Mouse (Mus musculus): ENCODE data around the gene Nxnl1. TPM values are rescaled to one million over a fixed set of nuclear protein-coding genes. Genes with fewer than 3 reads are reported as not detected.
A peak's percentile ranks its signal among the peaks of the same experiment; 100 is the strongest.

Gene Nxnl1
- total and polyA plus RNA-seq, 3 experiments: 0.04 TPM; not detected in 2

DNA sequence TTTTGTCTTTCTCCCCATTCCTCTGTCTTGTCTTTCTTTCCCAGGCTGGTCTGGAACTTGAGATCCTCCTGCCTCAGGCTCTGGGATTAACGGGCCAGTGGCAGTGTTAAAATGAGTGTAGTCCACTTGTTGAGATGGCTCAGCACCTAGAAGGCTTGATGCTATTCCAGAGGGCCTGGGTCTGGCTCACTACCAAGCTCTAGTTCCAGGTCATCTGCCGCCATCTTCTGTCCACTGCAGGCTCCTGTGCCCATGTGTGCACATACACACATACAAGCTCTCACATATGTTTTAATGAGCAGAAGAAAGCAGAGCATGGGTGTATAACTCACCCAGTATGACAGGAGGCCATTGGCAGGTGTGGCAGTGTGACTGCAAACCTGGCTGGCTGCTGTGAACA is 5.7 kb upstream of the Nxnl1 start:
- Histone ChIP-seq H3K4me1 (ENCODE audit: control insufficient read depth in 1 of 2, insufficient read depth in 2 of 2) (peaks cover 10 to 13% of the 10 kb centered on the region in 2 experiments), H3K27me3 (replicated peaks) (peaks cover 3% of the 10 kb centered on the region), H3K4me2 (ENCODE audit: insufficient read depth, low read depth, poor library complexity, severe bottlenecking) (no peak overlapping the region), H3K27ac (ENCODE audit: insufficient read depth, low read depth) (no peak overlapping the region), H3K79me2 (replicated peaks; ENCODE audit: control insufficient read depth, extremely low read depth, insufficient read depth, poor library complexity, severe bottlenecking) (no peaks in the 10 kb centered on the region), H3K36me3 (replicated peaks in 1 of 2; ENCODE audit: control insufficient read depth in 1 of 2, insufficient read depth in 1 of 2, low read length in 1 of 2) (no peaks in the 10 kb centered on the region), H3K9ac (ENCODE audit: insufficient read depth, low read depth) (no peak overlapping the region), H3K4me3 (replicated peaks in 1 of 3; ENCODE audit: low read depth in 2 of 3, low read length in 2 of 3, poor library complexity in 1 of 3) (no peak overlapping the region), H3K9me3 (replicated peaks; ENCODE audit: low read length) (no peaks in the 10 kb centered on the region)
- dilution Hi-C loops (cut with MboI; ENCODE audit: extremely low pct_ligation_motif_present, extremely low pct_unique_long_range_greater_than_20kb, low sequenced_read_pairs) (no loop called here), in situ Hi-C loops (cut with MboI; ENCODE audit: low pct_ligation_motif_present, low pct_unique_long_range_greater_than_20kb, low sequenced_read_pairs) (no loop called here)
- no peak for DNase-seq (ENCODE audit: extremely low read depth)
- TF ChIP-seq JUND (conservative IDR thresholded peaks at IDR 0.05; ENCODE audit: low read depth, low read length) (no peak), SIN3A (IDR thresholded peaks at IDR 0.05; ENCODE audit: low read length) (no peak), NELFE (IDR thresholded peaks at IDR 0.05; ENCODE audit: low read depth, low read length) (no peak), CTCF (conservative IDR thresholded peaks at IDR 0.05 in 1 of 2, IDR thresholded peaks at IDR 0.05 in 1 of 2; ENCODE audit: low read depth in 2 of 2, low read length in 2 of 2) (peak in 1 of 2 experiments; percentile 18; a peak in 2 of 4 replicates), SMC3 (IDR thresholded peaks at IDR 0.05; ENCODE audit: low read depth, low read length) (no peak)

DNA sequence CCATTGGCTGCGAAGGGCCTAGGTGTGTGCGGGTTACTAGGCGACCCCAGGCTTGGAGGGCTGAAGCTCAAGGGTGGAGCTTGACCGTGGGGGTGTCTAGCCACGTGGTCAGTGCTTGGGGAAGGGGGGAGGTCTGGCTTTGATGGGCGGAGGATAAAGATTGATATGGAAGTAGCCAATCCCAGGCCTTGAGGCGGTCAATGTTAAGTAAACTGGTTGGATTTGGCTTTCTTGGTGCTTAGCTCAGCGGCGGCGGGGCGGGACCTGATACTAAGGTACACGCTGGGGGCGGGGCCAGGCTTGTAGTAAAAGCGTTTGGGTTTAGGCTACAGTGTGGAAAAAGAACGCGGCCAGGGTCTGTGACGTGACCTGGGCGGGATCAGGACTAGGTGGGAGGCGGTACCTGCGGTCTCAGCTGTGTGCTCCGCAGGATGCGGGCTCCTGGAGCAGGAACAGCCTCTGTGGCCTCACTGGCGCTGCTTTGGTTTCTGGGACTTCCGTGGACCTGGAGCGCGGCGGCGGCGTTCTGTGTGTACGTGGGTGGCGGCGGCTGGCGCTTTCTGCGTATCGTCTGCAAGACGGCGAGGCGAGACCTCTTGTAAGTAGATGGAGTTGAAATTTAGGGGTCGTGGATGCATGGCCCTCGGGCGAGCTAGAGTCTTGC is 4.0 kb upstream of the Nxnl1 start:
- H3K4me1 ChIP-seq (ENCODE audit: control insufficient read depth in 1 of 2, insufficient read depth in 2 of 2): peaks cover 10 to 13% of the 10 kb centered on the region in 2 experiments
- dilution Hi-C loops (cut with MboI; ENCODE audit: extremely low pct_ligation_motif_present, extremely low pct_unique_long_range_greater_than_20kb, low sequenced_read_pairs): no loop called here
- no peak overlapping the region for H3K27ac ChIP-seq (ENCODE audit: insufficient read depth, low read depth)
- H3K36me3 ChIP-seq (replicated peaks in 1 of 2; ENCODE audit: control insufficient read depth in 1 of 2, insufficient read depth in 1 of 2, low read length in 1 of 2): no peaks in the 10 kb centered on the region
- in situ Hi-C loops (cut with MboI; ENCODE audit: low pct_ligation_motif_present, low pct_unique_long_range_greater_than_20kb, low sequenced_read_pairs): no loop called here
- peak; percentile 82 for DNase-seq (ENCODE audit: extremely low read depth)
- H3K9ac ChIP-seq (ENCODE audit: insufficient read depth, low read depth): peak overlapping the region; percentile 10
- H3K4me3 ChIP-seq (replicated peaks in 1 of 3; ENCODE audit: low read depth in 2 of 3, low read length in 2 of 3, poor library complexity in 1 of 3): peak overlapping the region; percentile 46 to 56 (median 55)
- H3K79me2 ChIP-seq (replicated peaks; ENCODE audit: control insufficient read depth, extremely low read depth, insufficient read depth, poor library complexity, severe bottlenecking): no peaks in the 10 kb centered on the region
- H3K9me3 ChIP-seq (replicated peaks; ENCODE audit: low read length): peaks cover 1% of the 10 kb centered on the region
- H3K4me2 ChIP-seq (ENCODE audit: insufficient read depth, low read depth, poor library complexity, severe bottlenecking): peak overlapping the region; percentile 52
- peaks cover 3% of the 10 kb centered on the region for H3K27me3 ChIP-seq (replicated peaks)
- no peak for TF ChIP-seq SMC3 (IDR thresholded peaks at IDR 0.05; ENCODE audit: low read depth, low read length)
- TF ChIP-seq TCF12 (IDR thresholded peaks at IDR 0.05; ENCODE audit: low read depth, low read length): peak; percentile 15; the same call in 1 of the 2 replicates
- TF ChIP-seq MEF2A (IDR thresholded peaks at IDR 0.05; ENCODE audit: borderline replicate concordance, low read depth, low read length): no peak
- TF ChIP-seq RAD21 (IDR thresholded peaks at IDR 0.05; ENCODE audit: low read depth, low read length): no peak
- no peak for TF ChIP-seq PAX5 (IDR thresholded peaks at IDR 0.05; ENCODE audit: low read length)
- TF ChIP-seq KAT2A (IDR thresholded peaks at IDR 0.05; ENCODE audit: insufficient replicate concordance, low read length): no peak
- TF ChIP-seq E2F4 (IDR thresholded peaks at IDR 0.05; ENCODE audit: insufficient replicate concordance, low read depth, low read length): no peak
- TF ChIP-seq MAFK (IDR thresholded peaks at IDR 0.05; ENCODE audit: insufficient replicate concordance, low read length): no peak
- 0 out of 2 replicates have a peak, but pooled peaks have one; percentile 39 for TF ChIP-seq IRF4 (IDR thresholded peaks at IDR 0.05; ENCODE audit: low read depth, low read length)
- TF ChIP-seq ETS1 (conservative IDR thresholded peaks at IDR 0.05; ENCODE audit: low read depth, low read length): 0 out of 2 replicates have a peak, but pooled peaks have one; percentile 12
- no peak for TF ChIP-seq SIN3A (IDR thresholded peaks at IDR 0.05; ENCODE audit: low read length)
- TF ChIP-seq EP300 (IDR thresholded peaks at IDR 0.05; ENCODE audit: low read length): no peak
- peak; percentile 54 for TF ChIP-seq USF1 (IDR thresholded peaks at IDR 0.05; ENCODE audit: low read depth, low read length)
- no peak for TF ChIP-seq ZMIZ1 (IDR thresholded peaks at IDR 0.05; ENCODE audit: low read depth, low read length)
- no peak for TF ChIP-seq NRF1 (IDR thresholded peaks at IDR 0.05; ENCODE audit: low read depth, low read length)
- TF ChIP-seq HCFC1 (IDR thresholded peaks at IDR 0.05; ENCODE audit: low read depth, low read length): no peak
- TF ChIP-seq CTCF (conservative IDR thresholded peaks at IDR 0.05 in 1 of 2, IDR thresholded peaks at IDR 0.05 in 1 of 2; ENCODE audit: low read depth in 2 of 2, low read length in 2 of 2): no peak
- TF ChIP-seq RCOR1 (conservative IDR thresholded peaks at IDR 0.05; ENCODE audit: low read depth, low read length): no peak
- TF ChIP-seq UBTF (IDR thresholded peaks at IDR 0.05; ENCODE audit: low read depth, low read length): no peak
- TF ChIP-seq ZC3H11A (IDR thresholded peaks at IDR 0.05; ENCODE audit: low read depth, low read length): no peak
- TF ChIP-seq MYC (IDR thresholded peaks at IDR 0.05; ENCODE audit: low read depth, low read length): peak; percentile 30; the same call in 1 of the 2 replicates
- TF ChIP-seq GABPA (IDR thresholded peaks at IDR 0.05; ENCODE audit: insufficient replicate concordance, low read depth, low read length): no peak
- TF ChIP-seq JUN (IDR thresholded peaks at IDR 0.05; ENCODE audit: insufficient read depth, low read depth, low read length): no peak
- TF ChIP-seq USF2 (conservative IDR thresholded peaks at IDR 0.05; ENCODE audit: low read depth, low read length): no peak; the same call in none of the 2 replicates
- TF ChIP-seq MXI1 (IDR thresholded peaks at IDR 0.05; ENCODE audit: low read depth, low read length): peak; percentile 53; the same call in 1 of the 2 replicates
- no peak for TF ChIP-seq MAZ (IDR thresholded peaks at IDR 0.05; ENCODE audit: low read depth, low read length)
- TF ChIP-seq JUND (conservative IDR thresholded peaks at IDR 0.05; ENCODE audit: low read depth, low read length): no peak
- no peak for TF ChIP-seq BHLHE40 (IDR thresholded peaks at IDR 0.05; ENCODE audit: low read depth, low read length)
- TF ChIP-seq MAX (IDR thresholded peaks at IDR 0.05; ENCODE audit: low read length): peak; percentile 80
